Mouse (Mus musculus): ENCODE measurements around the gene Gm10057.
"Not testable (repeated sequence)": the region's sequence is repeated elsewhere in the genome, so short reads cannot be mapped to it uniquely, and the experiment has no call there.

The Gm10057 gene

GRCm38 (mm10) chrX:154054939-154055338 is at the start of gene Gm10057:
Gene Gm10057 (minus strand): TSS chrX:154055039.
- DNase-seq, result not testable (repeated sequence)

- DNase-seq, result not testable (repeated sequence)
Observed at GRCm38 (mm10) chrX:154033727-154034126, 21.1 kb downstream of the Gm10057 start, which contains the start of gene 4921511M17Rik. Gene 4921511M17Rik (minus strand): TSS chrX:154033827.

GRCm38 (mm10) chrX:154012540-154012939 is 42.3 kb downstream of the Gm10057 start, which contains the start of gene Samt1:
Gene Samt1 (minus strand): TSS chrX:154012640.
- DNase-seq, result not testable (repeated sequence)

Measured in kidney, postnatal 25 days (tissue).